Mouse (Mus musculus) T-helper 17 cell (primary cell): Measurements from ENCODE around the gene Shox2.

Experiments used
- in situ Hi-C, 2 experiments: fragments of 300-600 bp; cut with MboI, MseI; formaldehyde crosslinking; loops; 1 replicate in 1 of 2; 2 replicates in 1 of 2; pipeline ENCODE4 v1.15.1; 2025; ENCODE audit warnings: high pct_unique_total_duplicates in 2 of 2

Gene Shox2

DNA sequence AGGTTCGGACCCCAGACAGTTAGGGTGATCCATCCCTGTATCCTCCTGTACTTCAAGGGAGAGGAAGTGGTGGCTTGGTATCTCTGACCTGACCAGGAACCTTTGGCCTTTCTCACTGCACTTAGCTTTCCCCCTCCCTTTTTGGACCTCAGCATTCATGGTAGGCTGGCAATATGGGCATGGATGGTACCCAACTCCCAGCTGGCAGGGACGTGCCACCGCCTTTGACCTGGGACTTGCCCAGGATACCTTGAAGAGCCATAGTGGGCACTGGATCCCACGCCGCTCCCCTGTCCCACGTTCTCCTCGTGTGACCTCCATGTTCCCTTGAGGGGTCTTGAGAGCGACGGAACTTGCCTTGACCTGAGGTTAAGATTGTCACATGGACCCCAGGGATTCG is 11.3 kb downstream of the Shox2 start:
- in situ Hi-C loops = loop anchor here in 1 of 2 experiments (10.0 kb wide), 3 partner anchors 605 to 1705 kb away; no protein-coding TSS in a partner anchor

DNA sequence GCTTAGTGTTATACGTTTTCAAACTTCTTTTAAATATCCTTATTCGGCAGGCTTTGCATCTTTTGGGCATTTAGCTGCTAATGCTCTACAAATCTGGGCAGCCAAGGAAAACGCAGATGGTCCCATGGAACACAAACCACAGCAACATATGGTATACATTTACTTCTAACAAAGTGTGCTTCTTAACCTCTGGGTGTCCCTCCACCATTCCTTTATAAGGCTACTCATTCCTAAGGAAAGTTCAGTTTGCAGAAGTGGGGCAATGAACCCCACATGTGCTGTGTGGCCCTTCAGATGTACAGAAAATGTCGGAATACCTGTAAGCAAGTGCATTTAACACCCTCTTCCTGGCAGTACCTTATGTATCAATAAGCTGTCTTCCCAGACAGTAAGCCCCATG is 14.1 kb downstream of the Shox2 start:
- in situ Hi-C loops = loop anchor here in 1 of 2 experiments (10.0 kb wide), 1 partner anchor 627 kb away; no protein-coding TSS in a partner anchor

DNA sequence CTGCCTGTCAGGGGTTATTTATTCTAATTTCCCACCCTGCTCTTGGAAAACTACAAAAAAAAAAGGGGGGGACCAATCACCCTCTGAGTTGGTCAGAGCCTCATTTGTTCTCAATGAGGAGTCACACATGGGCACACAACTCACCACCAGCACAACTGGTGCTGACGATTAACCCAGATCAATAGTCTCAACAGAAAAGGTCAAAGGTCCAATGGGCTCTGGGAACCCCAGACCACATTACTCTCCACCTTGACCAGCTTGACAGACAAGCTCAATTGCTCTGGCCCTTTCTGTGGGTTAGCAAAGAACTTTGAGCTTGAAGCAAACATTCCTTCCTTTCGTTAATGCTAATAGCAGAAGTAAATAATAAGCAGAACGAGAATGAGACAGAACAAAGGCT is 16.7 kb downstream of the Shox2 start:
- in situ Hi-C loops = loop anchor here in 1 of 2 experiments (10.0 kb wide), 1 partner anchor 630 kb away; no protein-coding TSS in a partner anchor

DNA sequence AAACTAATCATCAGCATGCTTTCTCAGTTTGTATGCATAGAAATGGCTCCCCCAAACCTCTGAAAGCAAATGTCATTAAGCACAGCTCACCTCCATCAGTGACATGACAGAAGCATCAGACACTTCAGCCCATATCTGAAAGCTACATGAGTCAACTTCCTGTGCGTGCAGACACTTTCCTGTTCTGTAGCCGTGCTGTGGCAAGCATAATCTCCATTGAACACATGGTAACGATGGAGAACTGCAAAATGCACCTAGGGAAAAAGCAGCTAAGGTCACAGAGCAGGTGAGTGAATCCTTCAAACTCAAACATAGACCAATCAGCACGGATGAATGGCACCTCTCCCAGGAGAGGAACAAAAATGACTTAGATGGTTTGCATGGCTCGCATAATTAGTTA is 21.6 kb downstream of the Shox2 start:
- in situ Hi-C loops = loop anchor here in 1 of 2 experiments (10.0 kb wide), 2 partner anchors 635 to 945 kb away; no protein-coding TSS in a partner anchor

DNA sequence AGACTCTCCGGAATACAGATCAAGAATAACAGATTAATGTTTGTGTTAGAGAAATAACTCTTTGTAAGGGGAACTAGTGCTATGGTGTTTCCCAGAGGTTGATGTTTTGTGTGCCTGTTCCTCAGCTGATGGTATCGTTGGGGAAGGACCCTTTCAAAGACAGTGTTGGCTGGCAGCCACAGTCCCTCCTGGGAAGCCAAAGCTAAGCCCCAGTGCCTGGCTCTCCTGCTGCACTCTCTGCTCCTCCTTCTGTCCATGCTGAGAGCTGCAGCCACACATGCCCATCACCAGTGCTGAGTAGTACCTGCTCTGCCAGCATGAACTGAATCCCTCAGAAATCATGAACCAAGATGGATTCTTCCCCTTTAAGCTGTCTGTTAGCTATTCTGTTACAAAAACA is 26.4 kb downstream of the Shox2 start:
- in situ Hi-C loops = loop anchor here in 1 of 2 experiments (10.0 kb wide), 1 partner anchor 950 kb away; no protein-coding TSS in a partner anchor

DNA sequence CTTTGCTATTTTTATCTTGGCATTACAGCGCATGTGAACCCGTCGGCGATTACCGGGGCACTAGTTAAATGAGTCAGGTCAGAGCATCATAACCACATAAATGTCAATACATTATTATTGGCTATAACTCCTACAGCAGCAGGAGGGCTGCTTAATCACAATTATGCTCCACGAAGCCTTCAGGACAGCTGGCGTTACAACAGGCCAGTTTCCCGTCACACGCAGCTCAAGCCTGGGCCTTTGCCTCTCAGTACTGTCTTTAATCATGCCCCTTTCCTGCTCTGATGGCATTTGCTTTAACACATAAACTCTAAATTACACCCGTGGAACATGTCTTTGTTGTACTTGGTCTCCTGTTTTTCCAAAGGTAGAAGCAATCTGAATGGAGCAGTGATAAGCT is 41.9 kb downstream of the Shox2 start:
- in situ Hi-C loops = no loop called here

DNA sequence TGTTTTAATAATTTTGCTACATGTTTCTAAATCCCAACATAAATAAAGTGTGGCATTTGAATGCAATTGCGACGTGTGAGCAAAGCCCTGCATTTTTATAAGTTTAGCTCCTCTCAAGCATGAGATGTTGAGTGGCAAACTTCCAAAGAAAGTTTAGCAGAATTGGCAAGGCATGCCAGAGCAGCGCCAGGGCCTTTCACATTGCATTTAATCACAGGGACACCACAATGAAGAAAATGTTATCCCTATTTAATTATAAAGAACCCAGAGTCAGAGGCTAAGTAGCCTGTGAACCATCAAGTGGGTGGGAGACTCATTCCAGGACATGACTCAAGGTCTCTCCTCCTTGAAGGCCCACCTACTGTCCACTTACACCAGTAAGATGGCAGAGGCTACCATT is 59.1 kb downstream of the Shox2 start:
- in situ Hi-C loops = no loop called here
